Mouse (Mus musculus) intestine, postnatal 0 days (tissue): ENCODE results near the gene Prim2. TPM values are rescaled to one million over a fixed set of nuclear protein-coding genes. Genes with fewer than 3 reads are reported as not detected.

Experiments used
- ATAC-seq: fragments of 200-750 bp; cut with Nextera tagmentation; 2 replicates; pipeline ENCODE4 v1.8.0; 2017; ENCODE audit warnings: mild to moderate bottlenecking, moderate TSS enrichment, moderate library complexity
- H3K27ac ChIP-seq: fragments of 300-500 bp; sonication (generic); 2 replicates; pipeline ENCODE4 v1.5.1; 2014; ENCODE audit warnings: mild to moderate bottlenecking, low read depth, low read length, moderate library complexity
- H3K27me3 ChIP-seq: fragments of 300-500 bp; sonication (generic); replicated peaks from 2 replicates; pipeline ENCODE4 v1.6.1; 2014; ENCODE audit warnings: low read length, mixed read lengths; ENCODE audit not compliant: control insufficient read depth, insufficient read depth
- H3K36me3 ChIP-seq: fragments of 300-500 bp; sonication (generic); 2 replicates; pipeline ENCODE4 v1.6.1; 2014; ENCODE audit warnings: mild to moderate bottlenecking, moderate library complexity; ENCODE audit not compliant: control insufficient read depth, insufficient read depth
- H3K4me1 ChIP-seq: fragments of 300-500 bp; sonication (generic); replicated peaks from 2 replicates; pipeline ENCODE4 v1.6.1; 2014; ENCODE audit warnings: antibody characterized with exemption, low read length, mixed read lengths; ENCODE audit not compliant: control insufficient read depth, insufficient read depth
- H3K4me2 ChIP-seq: fragments of 300-500 bp; sonication (generic); replicated peaks from 2 replicates; pipeline ENCODE4 v1.6.1; 2014; ENCODE audit warnings: low read depth, mild to moderate bottlenecking, moderate library complexity
- H3K4me3 ChIP-seq: fragments of 300-500 bp; sonication (generic); 2 replicates; pipeline ENCODE4 v1.5.1; 2014; ENCODE audit warnings: low read depth, low read length
- H3K9ac ChIP-seq: fragments of 300-500 bp; sonication (generic); 2 replicates; pipeline ENCODE4 v1.6.1; 2014; ENCODE audit warnings: mild to moderate bottlenecking, low read depth, low read length
- H3K9me3 ChIP-seq: fragments of 300-500 bp; sonication (generic); 2 replicates; pipeline ENCODE4 v1.6.1; 2016; ENCODE audit warnings: mixed run types; ENCODE audit not compliant: control insufficient read depth
- CTCF ChIP-seq: sonication (generic); IDR thresholded peaks from 2 replicates; pipeline ENCODE4 v1.5.1; 2016; ENCODE audit warnings: low read depth, mild to moderate bottlenecking, control low read depth, antibody characterized with exemption, moderate library complexity
- WGBS: fragments of 180-500 bp; shearing (Covaris S2); extraction: QIAGEN DNeasy Blood & Tissue Kit; methylation state at CpG from one replicate; pipeline ENCODE4 v1.1.7; 2014; 5-methylcytosine and 5-hydroxymethylcytosine counted together
- polyA plus RNA-seq: library from polyadenylated mRNA; unstranded; fragments of >200 nt; fragmentation: Nextera tagmentation; extraction: Ambion mirVana; gene quantifications from 2 replicates; pipeline ENCODE4 v1.2.1, GENCODE M21; 2015

Gene Prim2
- polyA plus RNA-seq, 1 experiment from 2014 or later = 8.8 TPM

GRCm38 (mm10) chr1:33458950-33459349 is 210.6 kb downstream of the Prim2 start:
- Histone ChIP-seq H3K27me3 (no peaks in the 10 kb centered on the region), H3K9me3 (no peaks in the 10 kb centered on the region), H3K4me2 (no peak overlapping the region), H3K4me1 (no peaks in the 10 kb centered on the region), H3K27ac (no peak overlapping the region), H3K36me3 (no peaks in the 10 kb centered on the region), H3K9ac (no peak overlapping the region), H3K4me3 (no peak overlapping the region)
- 81% methylated on average over 3 of the region's 3 CpGs for WGBS
- ATAC-seq = no peak
- no peak for TF ChIP-seq CTCF

DNA sequence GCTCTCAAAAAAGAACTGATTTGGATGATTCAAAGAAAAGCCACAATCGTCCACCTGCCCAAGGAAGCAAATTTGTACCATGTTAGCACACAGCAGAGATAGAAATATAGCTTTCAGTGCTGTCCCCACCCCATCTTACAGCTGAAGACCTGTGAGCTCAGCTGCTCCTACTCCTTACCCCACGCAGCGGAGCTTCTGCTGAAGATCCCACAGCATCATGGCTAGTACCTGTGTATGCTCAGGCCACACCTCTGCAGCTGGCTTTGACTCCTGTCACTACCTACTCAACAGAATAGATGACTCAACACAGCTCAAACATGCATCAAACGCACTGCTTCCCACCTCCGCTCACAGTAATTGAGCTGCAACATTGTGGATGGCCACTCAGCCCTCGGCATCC is 215.3 kb downstream of the Prim2 start:
- ATAC-seq = no peak
- no peaks in the 10 kb centered on the region for H3K9me3 ChIP-seq
- no peak for TF ChIP-seq CTCF
- H3K4me1 ChIP-seq = no peaks in the 10 kb centered on the region
- no peak overlapping the region for H3K9ac ChIP-seq
- H3K4me3 ChIP-seq = no peak overlapping the region
- H3K4me2 ChIP-seq = no peak overlapping the region
- no peak overlapping the region for H3K27ac ChIP-seq
- H3K36me3 ChIP-seq = no peaks in the 10 kb centered on the region; the same call in 1 of the 2 replicates
- no peaks in the 10 kb centered on the region for H3K27me3 ChIP-seq
- WGBS = 92% methylated on average over 6 of the region's 6 CpGs

GRCm38 (mm10) chr1:33453299-33453698 is 216.3 kb downstream of the Prim2 start:
- no peak overlapping the region for H3K9ac ChIP-seq
- H3K27ac ChIP-seq = no peak overlapping the region
- no peaks in the 10 kb centered on the region for H3K27me3 ChIP-seq
- TF ChIP-seq CTCF = no peak
- WGBS = 84% methylated on average over 9 of the region's 9 CpGs
- H3K4me2 ChIP-seq = no peak overlapping the region
- no peaks in the 10 kb centered on the region for H3K9me3 ChIP-seq
- no peaks in the 10 kb centered on the region for H3K4me1 ChIP-seq
- no peak overlapping the region for H3K4me3 ChIP-seq
- no peak for ATAC-seq
- no peaks in the 10 kb centered on the region; the same call in 1 of the 2 replicates for H3K36me3 ChIP-seq

GRCm38 (mm10) chr1:33447179-33447578 is 222.4 kb downstream of the Prim2 start:
- TF ChIP-seq CTCF = no peak
- H3K9ac ChIP-seq = no peak overlapping the region
- H3K9me3 ChIP-seq = no peaks in the 10 kb centered on the region
- no peak overlapping the region for H3K4me3 ChIP-seq
- ATAC-seq = no peak
- no peaks in the 10 kb centered on the region for H3K4me1 ChIP-seq
- no peaks in the 10 kb centered on the region for H3K36me3 ChIP-seq
- WGBS = 81% methylated on average over 4 of the region's 4 CpGs
- no peaks in the 10 kb centered on the region for H3K27me3 ChIP-seq
- H3K4me2 ChIP-seq = no peak overlapping the region
- H3K27ac ChIP-seq = no peak overlapping the region

- H3K27ac ChIP-seq = no peak overlapping the region
- no peaks in the 10 kb centered on the region for H3K27me3 ChIP-seq
- H3K4me1 ChIP-seq = no peaks in the 10 kb centered on the region
- no peak overlapping the region for H3K9ac ChIP-seq
- WGBS = 86% methylated on average over 2 of the region's 2 CpGs
- no peaks in the 10 kb centered on the region for H3K36me3 ChIP-seq
- H3K4me2 ChIP-seq = no peak overlapping the region
- TF ChIP-seq CTCF = no peak
- no peak for ATAC-seq
- H3K4me3 ChIP-seq = no peak overlapping the region
- no peaks in the 10 kb centered on the region for H3K9me3 ChIP-seq
Observed at GRCm38 (mm10) chr1:33436167-33436566, 233.4 kb downstream of the Prim2 start.

Other genes starting within 250 kb of the Prim2 start
- gene Rab23, start 50.1 kb upstream of the Prim2 start, polyA plus RNA-seq = 9.7 and 11.5 TPM in 2 replicates
- 26.0 and 27.4 TPM in 2 replicates for gene Bag2, start 88.0 kb upstream of the Prim2 start, polyA plus RNA-seq
- 5.9 and 6.7 TPM in 2 replicates for gene Zfp451, start 144.8 kb upstream of the Prim2 start, polyA plus RNA-seq
- 0.33 and 0.35 TPM in 2 replicates for gene Bend6, start 238.0 kb upstream of the Prim2 start, polyA plus RNA-seq
- gene Dst, start 238.4 kb upstream of the Prim2 start, polyA plus RNA-seq = 19.0 and 22.0 TPM in 2 replicates